Mouse (Mus musculus): ENCODE measurements around the gene Mbd6.

DNA sequence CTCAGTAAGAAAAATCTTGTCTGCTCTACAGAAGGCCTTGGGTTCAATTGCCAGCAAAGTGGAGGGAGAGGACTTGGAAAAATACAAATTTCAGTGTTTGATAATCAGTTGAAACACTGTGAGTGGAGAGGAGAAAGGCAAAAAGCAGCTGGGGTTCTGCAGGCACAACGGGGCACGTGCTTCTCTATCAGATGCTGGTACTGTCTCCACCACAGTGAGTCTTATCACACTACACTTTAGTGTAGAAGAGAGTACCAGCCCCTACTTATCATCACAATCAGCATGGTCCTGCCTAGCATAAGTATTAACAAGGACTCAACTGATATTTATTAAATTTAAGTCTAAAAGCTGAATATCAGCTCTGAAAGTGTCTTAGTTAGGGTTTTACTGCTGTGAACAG, 28.5 kb upstream of the Mbd6 start:
- TF ChIP-seq CTCF (IDR thresholded peaks at IDR 0.05; ENCODE audit: extremely low read depth, insufficient read depth, low read length) (no peak), POLR2A (IDR thresholded peaks at IDR 0.05; ENCODE audit: extremely low read depth, insufficient read depth, low read length) (no peak)

Measured in cortical plate, adult 2 months (tissue).